Mouse (Mus musculus) left cerebral cortex, adult 11 months (tissue): ENCODE measurements at regions not wholly inside any gene's neighbourhood (a gene's known extent, or its start where the extent isn't known, plus 50 kb on each side); places are given as distances from the start of the nearest gene placed in this dataset.
A peak's percentile ranks its signal among the peaks of the same experiment; 100 is the strongest.
"Not testable (repeated sequence)": the region's sequence is repeated elsewhere in the genome, so short reads cannot be mapped to it uniquely, and the experiment has no call there.

ENCODE experiments used
- DNase-seq: peaks from one replicate; pipeline ENCODE4 v3.0.0; 2022; ENCODE audit warnings: low spot score

DNA sequence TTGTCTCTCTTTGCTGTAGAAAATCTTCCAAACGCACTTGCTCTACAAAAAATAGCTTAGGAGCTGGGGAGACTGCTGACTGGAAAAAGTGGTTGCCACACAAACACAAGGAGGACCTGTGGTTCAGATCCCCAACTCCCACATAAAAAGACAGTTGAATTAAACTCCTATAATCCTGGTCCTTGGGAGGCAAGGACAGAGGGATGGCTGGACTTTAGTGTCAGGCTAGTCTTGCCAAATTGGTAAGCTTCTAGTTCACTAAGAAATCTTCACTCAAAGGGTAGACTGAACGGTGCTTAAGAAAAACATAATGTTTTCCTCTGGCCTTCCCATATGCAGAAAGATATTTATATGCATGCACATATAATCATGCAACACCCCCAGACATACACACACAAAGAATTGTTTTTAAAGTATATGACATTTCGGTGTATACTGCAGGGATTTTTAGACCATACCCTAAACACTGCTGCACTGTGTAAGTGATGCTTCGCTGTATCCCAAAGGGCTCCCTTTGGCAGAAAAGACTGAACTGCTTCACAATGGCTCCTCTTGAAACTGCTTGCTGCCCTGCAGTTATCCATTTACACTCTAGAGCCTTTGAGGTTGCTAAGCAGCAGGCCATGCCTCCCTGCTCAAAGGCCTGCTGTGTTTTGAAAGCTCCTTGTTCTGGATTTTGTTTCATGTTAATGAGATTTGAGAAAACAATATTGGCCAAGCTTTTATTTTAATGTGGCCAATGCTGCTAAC lies 1299.3 kb downstream of the Zfp704 start:
- no peak for DNase-seq

DNA sequence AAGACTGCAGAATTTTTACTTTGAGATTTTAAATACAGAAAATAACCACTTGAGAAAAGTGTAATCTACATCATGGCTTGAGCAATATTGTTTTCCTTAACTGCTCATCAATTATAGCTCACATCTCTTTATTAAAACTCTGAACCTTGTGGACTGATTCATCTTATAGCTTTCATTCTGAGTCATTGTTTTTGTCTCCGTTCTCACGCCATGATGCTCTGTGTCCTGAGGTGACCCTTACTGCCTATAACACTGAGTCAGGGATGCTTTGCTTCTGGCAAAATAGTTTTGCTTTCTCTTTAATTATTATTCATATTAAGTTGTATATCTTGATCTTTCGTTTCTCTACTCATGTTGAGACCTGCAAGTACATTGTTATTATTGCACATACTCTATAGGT lies 1302.6 kb downstream of the Zfp704 start:
- DNase-seq = no peak

DNA sequence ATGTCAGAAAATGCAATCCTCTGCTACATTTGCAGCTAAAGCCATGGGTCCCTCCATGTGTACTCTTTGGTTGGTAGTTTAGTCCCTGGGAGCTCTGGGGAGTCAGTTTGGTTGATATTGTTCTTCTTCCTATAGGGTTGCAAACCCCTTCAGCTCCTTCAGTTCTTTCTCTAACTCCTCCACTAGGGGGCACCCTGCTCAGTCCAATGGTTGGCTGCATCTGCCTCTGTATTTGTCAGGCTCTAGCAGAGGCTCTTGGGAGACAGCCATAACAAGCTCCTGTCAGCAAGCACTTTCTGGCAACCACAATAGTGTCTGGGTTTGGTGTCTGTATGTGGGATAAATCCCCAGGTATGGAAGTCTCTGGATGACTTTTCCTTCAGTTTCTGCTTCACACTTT lies 1305.1 kb downstream of the Zfp704 start:
- DNase-seq = no peak

DNA sequence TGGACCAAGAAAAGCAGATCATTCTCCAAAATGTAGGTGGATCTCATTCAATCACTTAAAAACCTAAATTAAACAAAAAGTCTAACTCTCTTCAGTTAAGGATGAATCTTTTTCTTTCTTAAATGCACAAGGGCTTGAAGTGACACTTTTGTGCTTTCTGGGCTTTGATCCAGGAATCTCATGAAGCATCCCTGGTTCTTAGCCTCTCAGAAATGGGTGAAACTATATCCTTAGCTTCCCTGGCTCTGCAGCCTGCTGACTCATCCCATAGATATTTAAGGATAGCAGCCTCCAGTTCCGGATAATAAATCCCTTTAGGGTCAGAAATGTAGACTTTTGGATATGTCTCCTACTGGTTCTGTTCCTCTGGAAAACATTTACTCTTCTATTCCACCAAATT lies 1316.8 kb downstream of the Zfp704 start:
- DNase-seq = peak; percentile 45

DNA sequence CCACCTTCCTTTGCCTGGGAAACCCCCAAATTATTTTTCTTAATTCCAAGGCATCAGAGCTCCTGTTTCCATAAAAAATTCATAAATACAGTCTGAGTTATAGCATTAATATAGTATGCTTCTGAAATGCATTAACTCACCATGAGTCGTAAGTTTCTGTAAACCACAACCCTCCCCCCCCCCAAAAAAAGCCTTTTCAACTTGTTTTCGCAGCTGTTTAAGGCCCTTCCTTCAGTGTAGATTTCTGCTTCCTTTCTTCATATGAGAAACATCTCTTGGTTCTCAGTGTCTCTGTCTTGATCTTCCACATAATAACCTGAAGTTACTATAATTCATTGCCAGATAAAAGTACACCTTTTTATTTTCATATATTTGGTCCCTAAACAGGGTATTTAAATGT lies 1320.3 kb downstream of the Zfp704 start:
- DNase-seq = no peak

DNA sequence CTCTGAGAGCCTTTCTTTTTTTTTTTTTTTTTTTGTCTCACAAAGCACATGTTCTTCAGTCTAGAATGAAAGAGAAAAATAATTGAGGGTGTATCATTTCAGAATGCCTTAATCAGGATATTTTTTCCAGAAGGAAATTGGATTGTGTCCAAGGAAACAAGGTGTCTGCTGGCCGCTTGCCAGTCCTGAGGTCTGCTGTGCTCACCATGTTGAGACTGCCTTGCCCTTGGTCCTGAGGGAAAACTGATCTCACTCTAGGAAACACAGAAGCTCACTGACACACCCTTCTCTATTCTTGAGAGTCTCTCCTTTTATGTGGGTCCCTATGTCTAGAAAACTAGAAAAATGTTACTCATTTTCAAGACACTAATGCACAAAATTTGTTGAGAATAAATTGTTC lies 1321.4 kb downstream of the Zfp704 start:
- DNase-seq = no peak

DNA sequence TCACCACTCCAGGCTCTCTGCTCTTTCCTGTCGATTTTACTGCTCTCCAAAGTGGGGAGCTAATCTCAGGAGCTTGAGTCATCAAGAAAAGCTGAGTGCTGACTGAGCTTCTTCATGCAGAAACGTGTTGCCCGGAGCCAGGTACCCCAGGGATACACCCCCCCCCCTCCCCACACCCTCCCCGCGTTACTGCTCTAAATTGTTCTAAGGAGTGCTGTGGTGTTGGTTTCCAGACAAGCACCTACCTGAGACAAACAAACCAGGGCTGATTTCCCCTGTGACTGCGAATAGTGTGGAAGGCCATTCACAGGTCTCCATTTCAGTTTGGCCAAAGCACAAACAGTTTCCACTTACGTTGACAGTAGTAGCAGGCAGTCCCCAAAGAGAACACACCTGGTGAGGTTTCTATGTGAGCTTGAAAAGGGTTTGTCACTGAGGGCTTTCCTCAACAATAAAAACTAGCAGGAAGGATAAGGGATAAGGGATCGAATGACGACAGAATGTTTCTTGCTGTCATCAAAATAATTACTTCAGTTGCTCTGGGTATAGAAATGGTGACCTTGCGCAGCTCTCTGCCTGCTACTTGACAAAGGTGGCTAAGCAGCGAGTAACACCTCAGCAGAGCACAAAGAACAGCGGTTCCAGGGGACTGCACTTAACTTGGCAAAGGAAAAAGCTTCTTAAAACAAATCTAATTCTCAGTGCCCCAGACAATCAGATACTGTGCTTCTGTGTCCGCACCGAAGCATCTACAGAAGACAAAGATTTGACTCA lies 1325.0 kb downstream of the Zfp704 start:
- DNase-seq = no peak

DNA sequence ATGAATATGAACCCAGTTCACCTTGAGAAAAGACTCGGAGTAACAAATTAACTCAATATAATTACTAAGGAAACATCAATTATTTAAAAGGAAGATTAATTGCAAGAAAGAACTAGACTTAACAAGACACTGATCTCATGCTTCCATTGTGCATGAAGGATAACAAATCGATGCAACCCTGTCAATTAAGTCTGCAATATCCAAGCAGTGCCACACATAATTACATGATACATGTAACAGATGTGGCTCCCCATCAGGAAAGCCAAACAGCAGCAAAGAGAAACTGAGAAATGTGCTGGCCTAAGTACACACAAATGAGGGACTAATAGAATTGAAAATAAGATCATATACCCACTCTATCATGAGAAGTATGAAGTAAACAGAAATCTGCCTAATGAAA lies 1327.5 kb downstream of the Zfp704 start:
- no peak for DNase-seq

DNA sequence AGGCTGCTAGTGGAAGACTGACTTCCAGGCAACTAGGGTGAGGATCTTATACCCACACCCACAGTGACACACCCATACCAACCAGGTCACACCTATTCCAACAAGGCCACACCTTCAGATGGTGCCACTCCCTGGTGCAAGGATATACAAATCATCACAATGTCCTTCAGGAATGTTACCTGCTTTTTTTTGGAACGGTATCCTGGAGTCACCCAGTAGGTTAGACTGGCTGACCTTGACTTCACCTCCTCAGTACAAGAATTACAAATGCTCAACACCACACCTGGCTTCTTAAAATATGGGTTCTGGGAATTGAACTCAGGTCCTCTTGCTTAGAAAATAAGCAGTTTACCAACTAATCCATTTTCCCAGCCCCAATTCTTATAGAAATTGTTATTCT lies 1333.2 kb downstream of the Zfp704 start:
- no peak for DNase-seq

DNA sequence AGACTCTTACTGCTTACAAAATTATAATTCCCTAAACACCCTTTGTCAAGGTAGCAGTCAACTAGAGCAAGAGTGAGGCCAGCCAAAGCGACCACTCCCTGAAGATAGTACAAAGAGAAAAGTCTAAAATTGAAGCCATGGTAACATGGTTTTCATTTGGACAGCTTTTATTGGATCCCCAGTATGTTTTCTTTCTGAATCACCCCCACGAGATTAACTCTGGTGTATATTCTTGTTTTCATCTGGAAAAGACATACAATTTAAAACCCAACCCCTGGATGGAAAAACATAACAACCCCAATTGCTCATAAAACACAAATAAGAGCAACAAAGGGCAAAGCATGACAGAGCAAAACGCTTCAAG lies 1339.0 kb downstream of the Zfp704 start:
- no peak for DNase-seq

DNA sequence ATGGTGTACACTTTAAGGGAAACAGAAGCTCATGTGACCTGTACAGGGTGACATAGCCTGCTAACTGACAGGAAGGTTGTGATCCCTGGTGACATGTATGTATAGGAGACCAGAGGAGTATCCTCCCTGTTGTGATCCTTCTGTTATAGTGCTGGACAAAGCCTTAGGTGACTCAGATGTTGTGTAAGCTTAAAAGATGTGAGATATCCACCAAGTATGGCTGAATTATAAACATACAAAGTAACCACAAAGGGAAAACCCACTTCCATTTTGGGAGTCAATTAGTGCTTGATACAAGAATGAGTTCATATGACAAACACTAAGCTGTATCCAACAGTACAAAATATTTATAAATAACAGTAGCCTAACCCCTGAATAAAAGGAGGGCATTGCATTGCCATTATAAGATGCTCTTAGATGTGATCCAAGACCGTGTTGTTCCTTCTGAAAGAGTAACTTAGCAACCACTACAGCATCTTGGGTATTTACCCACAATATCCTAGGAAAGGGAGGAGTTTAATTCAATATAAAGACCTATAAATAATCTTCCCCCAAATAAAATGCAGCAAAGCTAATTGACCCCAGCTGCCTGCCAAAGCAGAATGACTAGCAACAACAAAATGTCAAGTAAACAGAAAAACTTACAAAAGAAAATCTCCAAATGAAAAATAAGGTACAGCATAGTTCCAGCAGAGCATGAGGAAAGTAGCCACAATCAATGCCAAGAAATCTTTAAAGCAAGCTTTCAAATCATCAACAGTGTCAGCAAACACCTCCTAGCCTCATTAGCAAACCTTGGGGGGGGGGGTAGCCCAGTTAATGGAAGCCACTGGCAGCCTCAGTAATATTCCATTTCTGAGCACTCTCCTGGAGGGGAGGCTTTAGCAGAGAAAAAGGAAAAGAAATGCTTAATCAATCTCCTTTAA lies 1339.6 kb downstream of the Zfp704 start:
- DNase-seq = no peak

DNA sequence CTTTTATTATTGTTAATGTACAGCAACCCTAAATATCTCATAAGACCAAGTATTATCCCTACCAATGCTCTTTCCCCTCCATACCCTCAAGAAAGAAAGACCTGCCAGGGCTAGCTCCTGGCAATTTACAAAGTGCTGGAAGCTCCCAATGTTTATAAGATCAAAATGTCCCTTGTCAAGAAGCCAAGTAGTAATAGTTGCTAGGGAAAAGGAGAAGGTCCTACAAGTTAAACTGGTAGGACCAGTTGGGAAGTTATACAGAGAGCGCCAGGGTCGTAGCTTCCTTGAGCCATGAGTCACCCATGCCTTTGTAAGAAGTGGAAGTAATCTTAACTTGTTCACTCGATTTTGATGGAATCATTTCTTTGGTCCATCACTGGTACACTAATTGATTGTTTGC lies 1344.1 kb downstream of the Zfp704 start:
- no peak for DNase-seq

DNA sequence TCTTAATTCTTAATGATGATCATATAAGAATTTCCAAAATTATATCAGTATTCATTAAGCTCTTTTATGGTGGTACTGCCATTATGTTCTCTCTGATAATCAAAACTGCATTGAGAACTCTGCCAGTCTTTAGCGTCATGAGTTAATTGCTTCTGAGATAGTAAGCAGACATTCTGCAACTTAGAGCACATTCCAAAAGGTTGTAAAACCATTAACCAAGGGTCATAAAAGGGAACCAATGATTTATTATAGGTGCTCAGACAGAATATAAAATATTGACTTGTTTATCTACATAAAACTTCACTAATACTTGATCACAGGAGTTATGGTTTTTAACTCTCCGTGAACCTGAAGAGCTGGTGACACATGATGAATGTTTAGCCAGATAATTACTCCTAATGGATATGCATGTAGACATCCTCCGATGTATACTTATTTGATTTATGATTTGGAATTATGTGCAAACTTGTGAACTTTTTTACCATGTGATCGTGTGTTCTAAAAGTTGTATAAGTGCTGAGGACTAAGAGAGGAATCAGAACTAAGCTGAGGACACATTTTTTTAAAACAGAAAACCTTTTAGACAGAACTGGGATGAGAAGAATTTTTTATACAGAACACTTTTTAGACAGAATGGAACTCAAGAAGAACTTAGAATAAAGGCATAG lies 1345.4 kb downstream of the Zfp704 start:
- DNase-seq = no peak

DNA sequence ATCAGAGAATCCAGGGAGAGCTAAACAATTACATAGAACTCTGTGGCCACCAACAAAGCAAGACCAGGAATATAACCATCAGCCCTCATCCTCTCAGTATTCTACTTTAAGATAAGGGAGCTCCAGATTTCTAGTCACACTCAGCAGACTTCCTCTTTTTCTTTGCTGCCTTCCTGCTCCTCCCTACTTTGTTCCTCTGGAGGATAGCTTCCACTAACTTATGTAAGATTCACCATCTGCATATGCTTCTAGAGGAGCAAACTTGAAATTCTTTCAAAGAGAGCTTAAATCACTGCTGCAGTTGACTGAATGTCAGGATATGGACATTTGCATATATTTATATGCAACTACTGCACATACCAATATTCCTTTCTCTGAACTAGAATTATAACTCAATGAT lies 1352.6 kb downstream of the Zfp704 start:
- no peak for DNase-seq

DNA sequence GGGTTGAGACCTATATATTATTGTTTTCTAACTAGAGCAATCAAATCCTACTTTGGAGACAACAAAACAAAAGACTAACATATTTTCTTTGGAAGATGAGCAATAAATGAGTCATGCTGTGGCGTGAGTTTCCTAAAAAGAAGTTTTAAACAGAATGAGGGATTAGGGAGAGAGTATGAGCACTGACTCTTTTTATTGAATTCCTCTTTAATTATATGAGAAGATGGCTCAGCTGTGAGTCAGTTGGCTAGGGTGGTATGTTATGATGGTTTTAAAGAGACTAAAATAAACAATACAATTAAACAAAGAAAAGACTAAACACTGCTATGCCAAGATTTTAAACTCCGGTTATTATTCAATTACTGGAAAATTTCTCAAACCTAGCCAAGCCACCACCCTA lies 1357.6 kb downstream of the Zfp704 start:
- no peak for DNase-seq

DNA sequence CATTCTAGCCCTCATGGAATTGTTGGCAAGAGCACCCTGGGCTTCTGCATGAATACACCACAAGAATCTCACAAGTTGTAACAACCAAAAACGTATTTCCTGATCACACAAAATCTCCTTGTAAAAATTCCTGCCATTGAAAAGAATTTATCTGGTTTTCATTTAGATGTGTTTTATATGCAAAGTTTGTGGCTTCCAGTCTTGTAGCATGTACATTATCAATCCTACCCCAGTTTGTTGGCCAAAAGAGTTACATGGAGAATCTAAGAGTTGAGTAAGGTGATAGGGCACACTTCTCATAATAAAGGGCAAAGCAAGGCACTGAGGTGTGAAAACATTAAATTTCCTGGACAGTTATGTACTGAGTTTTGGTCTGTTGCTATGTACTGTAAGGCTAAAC lies 1361.0 kb downstream of the Zfp704 start:
- no peak for DNase-seq

DNA sequence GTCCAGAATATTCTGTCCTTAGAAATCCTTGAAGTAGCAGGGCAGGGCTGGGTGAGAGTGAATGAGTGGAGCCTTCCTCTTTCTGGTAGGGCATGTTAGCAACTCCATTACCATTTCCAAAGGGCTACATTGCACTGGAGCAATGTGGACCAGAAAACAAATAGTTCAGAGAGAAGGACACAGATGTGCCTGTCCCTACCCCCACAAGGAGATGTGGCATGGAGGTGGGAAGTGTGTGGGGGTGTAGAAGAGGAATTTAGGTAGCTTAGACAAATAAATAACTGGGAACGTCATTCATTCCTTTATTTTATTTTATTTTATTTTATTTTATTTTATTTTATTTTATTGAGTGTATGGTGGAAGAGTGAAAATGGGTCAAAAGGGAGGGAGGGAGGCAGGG lies 1364.1 kb downstream of the Zfp704 start:
- peak; percentile 41 for DNase-seq

DNA sequence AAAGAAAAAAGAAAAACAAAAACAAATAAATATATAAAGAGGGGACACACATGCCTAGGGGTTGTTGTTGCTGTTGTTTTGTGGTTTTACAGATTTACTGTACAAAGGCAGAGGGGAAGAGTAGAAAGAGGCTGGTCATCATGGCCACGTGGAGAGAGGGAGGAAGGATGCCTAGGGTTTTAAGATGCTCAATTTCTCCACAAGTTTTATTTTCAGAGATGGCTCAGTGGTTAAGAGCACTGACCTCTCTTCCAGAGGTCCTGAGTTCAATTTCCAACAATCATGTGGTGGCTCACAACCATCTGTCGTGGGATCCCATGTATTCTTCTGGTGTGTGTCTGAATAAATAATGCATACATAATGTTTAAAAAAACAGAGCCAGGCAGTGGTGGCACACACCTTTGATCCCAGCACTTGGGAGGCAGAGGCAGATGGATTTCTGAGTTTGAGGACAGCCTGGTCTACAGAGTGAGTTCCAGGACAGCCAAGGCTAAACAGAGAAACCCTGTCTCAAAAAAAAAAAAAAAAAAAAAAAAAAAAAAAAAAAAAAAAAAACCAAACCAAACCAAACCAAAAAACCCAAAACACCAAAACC lies 1364.6 kb downstream of the Zfp704 start:
- not testable (repeated sequence) for DNase-seq

DNA sequence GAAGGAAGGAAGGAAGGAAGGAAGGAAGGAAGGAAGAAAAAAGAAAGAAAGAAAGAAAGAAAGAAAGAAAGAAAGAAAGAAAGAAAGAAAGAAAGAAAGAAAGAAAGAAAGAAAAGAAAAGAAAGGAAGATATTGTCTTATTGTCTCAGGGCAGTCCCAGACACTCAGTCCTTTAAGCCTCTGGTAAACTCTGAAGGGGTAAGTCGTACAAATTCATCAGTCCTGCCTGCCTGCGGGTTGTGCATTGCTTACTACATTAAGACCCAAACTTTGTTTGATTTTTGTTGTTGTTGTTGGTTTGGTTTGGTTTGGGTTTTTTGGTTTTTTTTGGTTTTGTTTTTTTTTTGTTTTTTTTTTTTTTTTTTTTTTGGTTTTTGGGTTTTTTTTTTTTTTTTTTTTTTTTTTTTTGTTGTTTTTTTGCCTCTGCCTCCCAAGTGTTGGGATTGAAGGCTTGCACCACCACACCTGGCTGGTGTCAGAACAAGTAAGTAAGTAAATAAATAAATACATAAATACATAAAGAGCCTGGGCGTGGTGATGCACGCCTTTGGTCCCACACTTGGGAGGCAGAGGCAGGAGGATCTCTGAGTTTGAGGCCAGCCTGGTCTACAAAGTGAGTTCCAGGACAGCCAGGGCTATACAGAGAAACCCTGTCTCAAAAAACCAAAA lies 1365.2 kb downstream of the Zfp704 start:
- not testable (repeated sequence) for DNase-seq

DNA sequence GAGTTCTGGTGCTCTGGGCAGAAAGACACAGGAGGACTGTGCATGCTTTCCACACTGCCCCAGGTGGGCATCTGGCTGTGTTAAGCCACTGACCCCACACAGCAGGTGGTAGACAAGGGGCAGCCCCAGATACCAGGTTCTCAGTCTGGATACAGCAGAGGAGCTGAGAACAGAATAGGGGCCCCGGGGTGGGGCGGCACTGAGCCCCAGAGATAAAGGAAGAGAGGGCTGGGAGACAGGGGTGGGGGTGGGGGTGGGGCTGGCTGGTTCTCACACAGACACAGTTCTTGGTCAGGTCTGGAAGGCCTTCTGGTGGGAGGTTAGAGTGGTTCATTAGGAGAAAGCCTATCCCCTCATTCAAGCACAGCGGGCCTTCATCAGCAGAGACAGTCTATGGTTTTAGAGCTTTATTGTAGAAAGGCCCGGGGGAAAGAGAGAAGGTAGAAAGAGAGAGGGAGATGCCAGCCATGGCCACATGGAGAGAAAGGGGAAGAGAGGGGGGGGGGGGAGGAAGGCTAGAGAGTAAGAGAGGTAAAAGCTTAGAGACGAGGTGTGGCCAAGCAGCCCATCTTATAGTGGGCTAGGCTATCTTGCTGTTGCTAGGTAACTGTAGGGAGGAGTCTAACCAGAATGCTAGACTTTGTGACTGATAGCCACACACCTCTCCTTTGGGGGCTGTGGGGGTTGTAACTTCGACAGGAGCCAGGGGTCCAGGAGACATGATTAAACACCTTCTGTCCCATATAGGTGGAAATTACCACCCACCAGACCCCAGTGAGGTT lies 1403.1 kb downstream of the Zfp704 start:
- DNase-seq = no peak
